Mouse (Mus musculus): ENCODE measurements around the gene Slc36a1. TPM values are rescaled to one million over a fixed set of nuclear protein-coding genes. Genes with fewer than 3 reads are reported as not detected.

Slc36a1 gene
- total RNA-seq, 1 experiment from 2014 or later, result 9.3 TPM

- no peak for ATAC-seq (ENCODE audit: extremely low read depth, insufficient number of reproducible peaks, low FRiP score, poor library complexity, severe bottlenecking)
Measured at GRCm38 (mm10) chr11:55197740-55198510, 6.2 kb upstream of the Slc36a1 start.

DNA sequence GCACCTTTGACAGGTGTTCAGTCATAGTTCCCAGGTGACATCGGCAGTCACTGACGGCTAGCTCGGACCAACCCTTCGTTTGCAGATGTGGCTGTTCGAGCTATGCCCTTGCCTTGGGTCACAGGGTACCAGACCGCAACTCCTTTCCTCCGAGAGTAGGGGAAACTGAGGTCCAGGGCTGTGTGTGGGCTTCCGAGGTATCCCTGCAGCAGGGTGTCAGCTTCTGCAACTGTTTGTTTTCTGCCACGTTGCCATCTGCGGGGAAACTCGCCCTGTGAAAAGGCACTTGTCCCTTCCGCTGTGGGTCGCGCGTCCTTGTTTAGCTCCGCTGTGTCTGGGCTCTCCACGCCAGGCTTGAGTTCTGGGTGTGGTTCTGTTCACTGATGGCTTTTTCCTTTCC lies 452 bp downstream of the Slc36a1 start:
- 0 out of 2 replicates have a peak, but pooled peaks have one; percentile 4 for ATAC-seq (ENCODE audit: extremely low read depth, insufficient number of reproducible peaks, low FRiP score, poor library complexity, severe bottlenecking)

DNA sequence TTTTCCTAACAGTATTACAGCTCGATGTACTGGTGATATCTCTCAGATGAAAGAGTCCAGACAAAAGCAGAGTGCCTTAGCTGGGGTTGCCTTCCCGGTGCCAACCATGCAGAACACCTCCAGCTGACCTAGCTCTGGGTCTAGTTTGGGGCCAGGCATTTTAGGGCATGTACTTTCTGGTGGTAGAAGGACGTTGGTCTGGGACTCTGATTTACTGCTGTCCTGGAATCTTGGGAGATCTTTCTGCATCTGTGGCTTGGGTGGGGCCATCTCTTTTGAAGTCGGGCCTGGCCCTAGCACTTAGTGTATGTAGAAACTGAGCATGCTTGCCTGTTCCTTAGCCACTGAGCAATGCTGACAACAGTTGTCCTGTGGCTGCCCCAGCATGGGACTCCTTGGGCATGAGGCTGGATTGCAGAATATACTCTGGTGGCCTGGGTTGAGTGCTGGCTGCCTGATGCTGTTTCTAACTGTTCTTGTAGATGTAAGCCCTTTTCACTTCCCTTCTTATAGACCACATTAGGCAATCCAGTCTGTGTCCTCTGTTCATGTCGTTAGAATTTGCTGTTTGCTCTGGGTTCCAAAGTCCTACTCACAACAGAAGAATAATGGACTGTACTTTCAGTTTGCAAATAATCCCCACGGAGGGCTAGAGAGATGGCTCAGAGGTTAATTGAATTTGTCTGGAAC lies 4.0 kb downstream of the Slc36a1 start:
- no peak for ATAC-seq (ENCODE audit: extremely low read depth, insufficient number of reproducible peaks, low FRiP score, poor library complexity, severe bottlenecking)

- no peak for ATAC-seq (ENCODE audit: extremely low read depth, insufficient number of reproducible peaks, low FRiP score, poor library complexity, severe bottlenecking)
Measured at GRCm38 (mm10) chr11:55209032-55209431, 4.9 kb downstream of the Slc36a1 start.

DNA sequence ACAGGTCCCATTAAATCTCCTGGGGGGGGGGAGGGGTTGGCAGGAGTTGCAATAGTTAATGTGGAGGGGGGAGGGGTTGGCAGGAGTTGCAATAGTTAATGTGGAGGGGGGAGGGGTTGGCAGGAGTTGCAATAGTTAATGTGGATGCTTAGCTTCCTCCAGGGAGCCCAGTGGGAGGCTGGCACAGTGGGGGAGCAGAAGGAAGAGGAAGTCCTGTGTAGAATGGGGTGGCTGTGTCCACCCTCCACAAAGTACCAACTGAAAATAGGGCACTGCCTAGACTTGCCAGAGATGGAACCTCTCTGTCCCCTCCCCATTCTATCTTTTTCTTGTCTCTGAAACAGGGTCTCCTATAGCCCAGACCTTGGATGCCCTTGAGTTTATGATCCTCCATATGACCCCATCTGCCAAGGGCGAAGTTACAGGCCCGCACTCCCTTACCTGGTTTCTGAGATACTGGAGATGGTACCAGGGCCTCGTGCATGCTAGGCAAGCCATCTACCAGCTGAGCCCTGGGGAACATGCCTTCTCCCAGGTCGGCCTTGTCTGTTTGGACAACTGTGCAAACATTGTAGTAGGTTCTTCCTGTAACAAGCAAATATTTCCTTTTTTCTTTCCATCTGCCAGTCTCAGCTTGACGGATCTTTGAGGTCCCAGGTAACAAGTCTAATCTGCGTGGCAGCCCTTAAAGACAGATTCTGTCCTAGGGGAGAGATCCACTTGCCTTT lies 5.6 kb downstream of the Slc36a1 start:
- ATAC-seq (ENCODE audit: extremely low read depth, insufficient number of reproducible peaks, low FRiP score, poor library complexity, severe bottlenecking), result no peak

GRCm38 (mm10) chr11:55213518-55213917 lies 9.4 kb downstream of the Slc36a1 start:
- ATAC-seq (ENCODE audit: extremely low read depth, insufficient number of reproducible peaks, low FRiP score, poor library complexity, severe bottlenecking), result no peak

- ATAC-seq (ENCODE audit: extremely low read depth, insufficient number of reproducible peaks, low FRiP score, poor library complexity, severe bottlenecking), result no peak
Measured at GRCm38 (mm10) chr11:55214161-55214560, 10.0 kb downstream of the Slc36a1 start.

- ATAC-seq (ENCODE audit: extremely low read depth, insufficient number of reproducible peaks, low FRiP score, poor library complexity, severe bottlenecking), result no peak
Measured at GRCm38 (mm10) chr11:55214978-55215377, 10.8 kb downstream of the Slc36a1 start.

DNA sequence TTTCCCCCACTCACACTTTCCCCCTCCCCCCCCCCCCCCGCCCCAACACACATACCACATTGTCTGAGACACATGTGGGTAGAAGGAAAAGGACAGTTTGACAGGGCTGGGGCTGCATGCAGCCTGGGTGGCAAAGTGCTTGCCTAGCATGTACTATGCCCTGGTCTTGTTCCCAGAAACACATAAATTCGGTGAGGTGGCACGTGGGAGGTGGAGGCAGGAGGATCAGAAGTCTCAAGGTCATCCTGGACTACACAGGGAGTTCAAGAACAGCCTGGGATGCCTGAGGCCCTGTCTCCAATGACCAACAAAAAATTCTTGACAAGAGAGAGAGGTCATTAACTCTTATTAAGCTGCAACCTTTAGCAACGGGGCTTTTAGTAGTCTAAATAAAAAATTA lies 11.9 kb downstream of the Slc36a1 start:
- no peak for ATAC-seq (ENCODE audit: extremely low read depth, insufficient number of reproducible peaks, low FRiP score, poor library complexity, severe bottlenecking)

- ATAC-seq (ENCODE audit: extremely low read depth, insufficient number of reproducible peaks, low FRiP score, poor library complexity, severe bottlenecking), result no peak
Measured at GRCm38 (mm10) chr11:55216830-55217229, 12.7 kb downstream of the Slc36a1 start.

GRCm38 (mm10) chr11:55217418-55217817 lies 13.3 kb downstream of the Slc36a1 start:
- no peak for ATAC-seq (ENCODE audit: extremely low read depth, insufficient number of reproducible peaks, low FRiP score, poor library complexity, severe bottlenecking)

DNA sequence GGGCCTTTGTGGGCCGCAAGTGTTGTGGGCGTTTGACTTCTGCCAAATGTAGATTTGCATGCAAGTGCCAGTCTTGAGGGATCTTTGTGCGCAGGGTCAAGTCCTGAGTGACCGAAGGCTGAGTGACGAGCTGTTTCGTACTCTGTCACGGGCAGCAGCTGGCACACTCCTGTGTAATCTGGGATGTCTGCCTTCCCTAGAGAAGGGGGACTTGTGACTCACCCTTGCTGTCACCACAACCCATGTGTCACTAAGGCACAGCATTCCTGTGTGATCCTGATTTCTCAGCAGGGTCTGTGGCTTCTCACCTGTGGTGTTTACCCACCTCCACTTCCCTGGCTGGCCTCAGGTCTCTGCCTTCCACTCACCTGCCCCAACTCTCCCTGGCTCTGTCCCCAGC lies 13.7 kb downstream of the Slc36a1 start:
- ATAC-seq (ENCODE audit: extremely low read depth, insufficient number of reproducible peaks, low FRiP score, poor library complexity, severe bottlenecking), result no peak

DNA sequence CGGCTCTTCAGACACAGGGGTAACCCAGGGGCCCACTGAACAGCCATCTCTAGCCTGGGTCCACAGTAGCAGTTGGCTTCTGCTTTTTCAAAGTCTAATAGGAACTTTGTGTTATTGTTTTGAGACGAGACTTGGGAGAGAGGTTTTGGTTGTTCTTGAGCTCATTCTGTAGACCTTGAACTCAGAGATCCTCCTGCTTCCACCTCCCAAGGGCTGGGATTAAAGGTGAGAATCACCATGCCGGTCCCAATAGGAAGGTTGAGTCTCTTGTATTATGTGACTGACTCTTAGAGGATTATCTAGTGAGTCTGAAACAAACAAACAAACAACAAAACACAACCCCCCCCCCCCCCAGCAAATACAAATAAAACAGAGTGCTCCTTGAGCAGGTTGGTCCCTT lies 14.3 kb downstream of the Slc36a1 start:
- no peak for ATAC-seq (ENCODE audit: extremely low read depth, insufficient number of reproducible peaks, low FRiP score, poor library complexity, severe bottlenecking)

- ATAC-seq (ENCODE audit: extremely low read depth, insufficient number of reproducible peaks, low FRiP score, poor library complexity, severe bottlenecking), result no peak
Measured at GRCm38 (mm10) chr11:55221306-55221705, 17.2 kb downstream of the Slc36a1 start.

- no peak for ATAC-seq (ENCODE audit: extremely low read depth, insufficient number of reproducible peaks, low FRiP score, poor library complexity, severe bottlenecking)
Measured at GRCm38 (mm10) chr11:55231034-55231433, 26.9 kb downstream of the Slc36a1 start.

DNA sequence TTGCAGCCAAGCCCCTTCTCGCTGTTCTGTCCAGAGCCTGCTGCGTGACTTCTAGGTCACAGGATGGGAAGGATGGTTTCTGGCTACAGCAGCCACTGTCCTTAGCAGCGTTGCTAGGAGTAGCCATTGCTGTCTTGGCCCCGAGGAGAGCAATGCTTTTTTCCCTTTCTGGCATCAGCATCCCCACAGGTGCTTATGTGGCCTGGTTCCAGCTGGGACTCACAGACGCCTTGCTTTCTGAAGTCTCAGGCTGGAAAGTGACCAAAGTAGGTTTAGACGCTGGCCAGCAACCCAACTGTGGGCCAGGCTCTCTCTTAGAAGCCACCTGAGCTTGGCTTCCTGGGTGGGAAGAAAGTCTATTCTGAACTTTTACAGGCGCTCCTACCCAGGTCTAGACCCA lies 30.1 kb downstream of the Slc36a1 start:
- ATAC-seq (ENCODE audit: extremely low read depth, insufficient number of reproducible peaks, low FRiP score, poor library complexity, severe bottlenecking), result no peak

GRCm38 (mm10) chr11:55234791-55235190 lies 30.6 kb downstream of the Slc36a1 start:
- no peak for ATAC-seq (ENCODE audit: extremely low read depth, insufficient number of reproducible peaks, low FRiP score, poor library complexity, severe bottlenecking)

DNA sequence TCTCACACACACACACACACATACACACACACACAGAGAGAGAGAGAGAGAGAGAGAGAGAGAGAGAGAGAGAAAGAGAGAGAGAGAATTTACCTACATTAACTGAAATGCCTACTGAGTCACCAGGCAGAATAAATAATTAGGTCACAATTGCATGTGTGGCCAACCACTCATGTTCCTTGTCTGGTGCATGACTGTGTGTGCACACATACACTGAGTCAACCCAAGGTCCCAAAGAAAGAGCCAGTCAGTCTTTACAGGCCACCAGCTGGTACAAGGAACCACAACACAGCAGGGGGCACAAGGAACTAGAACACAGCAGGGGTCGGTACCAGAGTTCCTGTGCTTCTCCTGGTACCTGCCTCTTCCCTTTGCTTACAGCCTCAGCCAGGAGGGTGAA lies 32.7 kb downstream of the Slc36a1 start:
- ATAC-seq (ENCODE audit: extremely low read depth, insufficient number of reproducible peaks, low FRiP score, poor library complexity, severe bottlenecking), result no peak

GRCm38 (mm10) chr11:55239496-55239895 lies 35.3 kb downstream of the Slc36a1 start:
- ATAC-seq (ENCODE audit: extremely low read depth, insufficient number of reproducible peaks, low FRiP score, poor library complexity, severe bottlenecking), result no peak

DNA sequence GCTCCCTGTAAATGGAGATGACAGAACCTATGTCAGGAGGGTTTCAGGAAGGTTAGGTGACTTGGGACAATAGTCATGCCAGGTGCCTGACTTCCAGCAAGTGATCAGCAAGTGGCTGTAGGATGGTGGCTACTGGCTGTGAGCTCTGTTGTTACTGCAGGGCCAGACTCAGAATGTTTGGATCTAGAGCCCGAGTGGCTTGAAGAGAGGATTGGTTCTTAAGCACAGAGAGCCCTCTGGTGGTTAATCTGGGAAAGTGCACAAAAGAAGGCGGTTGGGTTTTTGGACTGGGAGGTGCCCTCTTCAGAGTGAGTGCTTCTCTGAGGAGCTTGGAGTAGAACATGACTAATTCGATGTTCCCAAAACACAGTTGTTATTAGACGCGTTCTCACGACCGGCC lies 36.4 kb downstream of the Slc36a1 start:
- peak; percentile 82 for ATAC-seq (ENCODE audit: extremely low read depth, insufficient number of reproducible peaks, low FRiP score, poor library complexity, severe bottlenecking)
